13 mouse cellular contexts compared by ENCODE assay signal in genomic region chr8:117097051-117097563, GRCm38 (mm10). TPM values are rescaled to one million over a fixed set of nuclear protein-coding genes. Genes with fewer than 3 reads are reported as not detected.
DNase-seq lines count a peak whose midpoint lies in the region; ATAC-seq and TF ChIP-seq lines count a peak whose summit lies in the region.
"Had no signal": no experiment of that assay in that cellular context is flagged by ENCODE, and none has a peak within 500 bp of the region (broad histone marks: within the 10 kb centered on the region; RNA-seq: fewer than 3 reads in every experiment).

No protein-coding gene starts in this region.

- no peak overlapping the region for H3K4me3 ChIP-seq in forebrain, embryonic 15.5 days
- H3K4me3 ChIP-seq in forebrain, embryonic 11.5 days (ENCODE audit: low read depth, low read length) = no peak overlapping the region
- no peak overlapping the region for H3K4me3 ChIP-seq in liver, embryonic 13.5 days (replicated peaks)
- no peak overlapping the region for H3K4me3 ChIP-seq in forebrain, postnatal 0 days (ENCODE audit: low read depth, low read length)
- no peak overlapping the region for H3K4me3 ChIP-seq in neural tube, embryonic 13.5 days

- H3K9ac ChIP-seq in forebrain, embryonic 15.5 days (replicated peaks) = no peak overlapping the region
- H3K9ac ChIP-seq in forebrain, embryonic 11.5 days (ENCODE audit: low read length) = no peak overlapping the region
- no peak overlapping the region for H3K9ac ChIP-seq in liver, embryonic 13.5 days
- H3K9ac ChIP-seq in forebrain, postnatal 0 days = no peak overlapping the region
- H3K9ac ChIP-seq in neural tube, embryonic 13.5 days = no peak overlapping the region

- H3K27ac ChIP-seq in forebrain, embryonic 15.5 days (replicated peaks) = peak overlapping the region; percentile 44
- H3K27ac ChIP-seq in forebrain, embryonic 11.5 days (ENCODE audit: low read depth, low read length) = no peak overlapping the region
- H3K27ac ChIP-seq in liver, embryonic 13.5 days = no peak overlapping the region
- H3K27ac ChIP-seq in forebrain, postnatal 0 days (ENCODE audit: low read depth, low read length) = peak overlapping the region; percentile 36; the same call in 1 of the 2 replicates
- peak overlapping the region; percentile 77 for H3K27ac ChIP-seq in neural tube, embryonic 13.5 days (replicated peaks)

- no peak for ATAC-seq in forebrain, embryonic 15.5 days (replicated peaks)
- ATAC-seq in forebrain, embryonic 11.5 days (replicated peaks; ENCODE audit: low FRiP score) = no peak
- ATAC-seq in liver, embryonic 13.5 days (ENCODE audit: low read depth) = no peak
- peak; percentile 34 for ATAC-seq in forebrain, postnatal 0 days
- ATAC-seq in neural tube, embryonic 13.5 days (ENCODE audit: low read depth) = peak; percentile 45
- ATAC-seq: liver, postnatal 0 days had no signal

- H3K36me3 ChIP-seq in forebrain, embryonic 15.5 days = no peaks in the 10 kb centered on the region
- H3K36me3 ChIP-seq in forebrain, embryonic 11.5 days (ENCODE audit: control insufficient read depth, insufficient read depth, low read length) = no peaks in the 10 kb centered on the region
- peaks cover 10% of the 10 kb centered on the region; the same call in 1 of the 2 replicates for H3K36me3 ChIP-seq in liver, embryonic 13.5 days
- no peaks in the 10 kb centered on the region for H3K36me3 ChIP-seq in forebrain, postnatal 0 days (ENCODE audit: insufficient read depth)
- no peaks in the 10 kb centered on the region for H3K36me3 ChIP-seq in neural tube, embryonic 13.5 days

- H3K4me1 ChIP-seq in forebrain, embryonic 15.5 days = peaks cover 16% of the 10 kb centered on the region
- H3K4me1 ChIP-seq in forebrain, embryonic 11.5 days (replicated peaks; ENCODE audit: control insufficient read depth, insufficient read depth, low read length) = no peaks in the 10 kb centered on the region
- peaks cover 25% of the 10 kb centered on the region for H3K4me1 ChIP-seq in liver, embryonic 13.5 days (replicated peaks)
- peaks cover 6% of the 10 kb centered on the region; the same call in 1 of the 2 replicates for H3K4me1 ChIP-seq in forebrain, postnatal 0 days (ENCODE audit: insufficient read depth)
- H3K4me1 ChIP-seq in neural tube, embryonic 13.5 days (replicated peaks) = peaks cover 16% of the 10 kb centered on the region

- no peaks in the 10 kb centered on the region for H3K27me3 ChIP-seq in forebrain, embryonic 15.5 days
- no peaks in the 10 kb centered on the region for H3K27me3 ChIP-seq in forebrain, embryonic 11.5 days (ENCODE audit: control insufficient read depth, insufficient read depth, low read length)
- H3K27me3 ChIP-seq in liver, embryonic 13.5 days = no peaks in the 10 kb centered on the region
- no peaks in the 10 kb centered on the region for H3K27me3 ChIP-seq in forebrain, postnatal 0 days (ENCODE audit: insufficient read depth, low read length)
- no peaks in the 10 kb centered on the region for H3K27me3 ChIP-seq in neural tube, embryonic 13.5 days

- no peak for DNase-seq in forebrain, embryonic 11.5 days (ENCODE audit: low spot score)
- no peak for DNase-seq in liver, embryonic 13.5 days
- no peak for DNase-seq in liver
- DNase-seq in forebrain, postnatal 0 days = no peak
- DNase-seq in urinary bladder, postnatal 10 days (ENCODE audit: low spot score) = no peak
- DNase-seq in gastrocnemius, adult 18-20 months (ENCODE audit: low spot score) = no peak
- DNase-seq: kidney, postnatal 25 days; liver, postnatal 0 days had no signal

- H3K4me2 ChIP-seq in forebrain, embryonic 15.5 days (replicated peaks) = peak overlapping the region; percentile 15
- H3K4me2 ChIP-seq in forebrain, embryonic 11.5 days (ENCODE audit: low read depth, low read length, severe bottlenecking) = no peak overlapping the region
- H3K4me2 ChIP-seq in liver, embryonic 13.5 days = peak overlapping the region; percentile 37; the same call in 1 of the 2 replicates
- H3K4me2 ChIP-seq in forebrain, postnatal 0 days (ENCODE audit: low read depth) = peak overlapping the region; percentile 21; the same call in 1 of the 2 replicates
- peak overlapping the region; percentile 21 for H3K4me2 ChIP-seq in neural tube, embryonic 13.5 days

- no peak for TF ChIP-seq CTCF in forebrain, postnatal 0 days (IDR thresholded peaks at IDR 0.05; ENCODE audit: low read depth)

- no peaks in the 10 kb centered on the region for H3K9me3 ChIP-seq in forebrain, embryonic 15.5 days
- H3K9me3 ChIP-seq in forebrain, embryonic 11.5 days (ENCODE audit: control insufficient read depth, low read length) = no peaks in the 10 kb centered on the region
- H3K9me3 ChIP-seq in liver, embryonic 13.5 days (replicated peaks) = no peaks in the 10 kb centered on the region
- no peaks in the 10 kb centered on the region for H3K9me3 ChIP-seq in forebrain, postnatal 0 days (ENCODE audit: low read length)
- peaks cover 6% of the 10 kb centered on the region; the same call in 1 of the 2 replicates for H3K9me3 ChIP-seq in neural tube, embryonic 13.5 days

- WGBS in forebrain, embryonic 15.5 days = 67% methylated on average over 10 of the region's 10 CpGs
- 81% methylated on average over 10 of the region's 10 CpGs for WGBS in forebrain, embryonic 11.5 days
- 64% methylated on average over 10 of the region's 10 CpGs for WGBS in liver, embryonic 13.5 days (ENCODE audit: insufficient replicate concordance)
- 60% methylated on average over 10 of the region's 10 CpGs for WGBS in forebrain, postnatal 0 days
- 56% methylated on average over 10 of the region's 10 CpGs for WGBS in neural tube, embryonic 13.5 days

RNA-seq across cellular contexts. Expression of gene Bco1, which starts 1.5 kb away (rescaled TPM):
- 0.08 and 0.11 TPM in 2 replicates for polyA plus RNA-seq in forebrain, embryonic 15.5 days (2015; fragmentation: Nextera tagmentation; extraction: Ambion mirVana)
- polyA plus RNA-seq in forebrain, embryonic 11.5 days (2014; fragmentation: Nextera tagmentation; extraction: Ambion mirVana) = 0.19 TPM in 1 of 2 replicates, not detected in the other
- 8.1 and 9.2 TPM in 2 replicates for polyA plus RNA-seq in liver, embryonic 13.5 days (2015; fragmentation: Nextera tagmentation; extraction: Ambion mirVana)
- not detected in 2 replicates for total RNA-seq in forebrain, postnatal 0 days (2014; rRNA removed)
- 0.31 TPM in 1 of 2 replicates, not detected in the other for polyA plus RNA-seq in forebrain, postnatal 0 days (2015; fragmentation: Nextera tagmentation; extraction: Ambion mirVana)
- polyA plus RNA-seq in neural tube, embryonic 13.5 days (2015; fragmentation: Nextera tagmentation; extraction: Ambion mirVana) = 0.29 and 0.54 TPM in 2 replicates
- total RNA-seq in gastrocnemius, adult 18-20 months (2021) = under 1 TPM in 1 of 2 experiments, not detected in 1; 0.12 TPM
- total RNA-seq: heart, postnatal 25 days; left cerebral cortex, adult 18-20 months had no signal
- polyA plus RNA-seq: cortical plate, adult 2 months had no signal

RNA-seq across cellular contexts. Expression of gene Pkd1l2, which starts 14.9 kb away (rescaled TPM):
- polyA plus RNA-seq in forebrain, embryonic 15.5 days (2015; fragmentation: Nextera tagmentation; extraction: Ambion mirVana) = not detected in 2 replicates
- polyA plus RNA-seq in forebrain, embryonic 11.5 days (2014; fragmentation: Nextera tagmentation; extraction: Ambion mirVana) = not detected in 2 replicates
- polyA plus RNA-seq in liver, embryonic 13.5 days (2015; fragmentation: Nextera tagmentation; extraction: Ambion mirVana) = 0.03 TPM in 1 of 2 replicates, not detected in the other
- not detected in 2 replicates for total RNA-seq in forebrain, postnatal 0 days (2014; rRNA removed)
- polyA plus RNA-seq in forebrain, postnatal 0 days (2015; fragmentation: Nextera tagmentation; extraction: Ambion mirVana) = 0.06 TPM in 1 of 2 replicates, not detected in the other
- 0.10 TPM in 1 of 2 replicates, not detected in the other for polyA plus RNA-seq in neural tube, embryonic 13.5 days (2015; fragmentation: Nextera tagmentation; extraction: Ambion mirVana)
- under 1 TPM; 0.16 to 0.24 TPM for total RNA-seq in gastrocnemius, adult 18-20 months (2021)
- total RNA-seq: heart, postnatal 25 days had no signal

Comparison
In these comparisons a context has a peak if more than half of its experiments do, and no peak if none do; other contexts are left out.
1. ATAC-seq: peak in forebrain, postnatal 0 days (single experiment) and neural tube, embryonic 13.5 days (single experiment); none in forebrain, embryonic 15.5 days (single experiment), forebrain, embryonic 11.5 days (single experiment) and liver, embryonic 13.5 days (single experiment).
2. H3K27ac ChIP-seq: peak in forebrain, embryonic 15.5 days (single experiment), forebrain, postnatal 0 days (single experiment) and neural tube, embryonic 13.5 days (single experiment); none in forebrain, embryonic 11.5 days (single experiment) and liver, embryonic 13.5 days (single experiment).